Mouse (Mus musculus) liver, adult 2 months (tissue): Measurements from ENCODE around the gene Lin7b.

ENCODE experiments used
- CTCF ChIP-seq: fragments of 200-500 bp; IDR thresholded peaks from 2 replicates; pipeline ENCODE4 v1.5.1; 2011; ENCODE audit warnings: low read depth, low read length, control low read depth
- POLR2A ChIP-seq: fragments of 200-500 bp; IDR thresholded peaks from 2 replicates; pipeline ENCODE4 v1.6.1; 2011; ENCODE audit warnings: low read length, control low read depth; ENCODE audit not compliant: insufficient read depth; ENCODE audit errors: extremely low read depth

DNA sequence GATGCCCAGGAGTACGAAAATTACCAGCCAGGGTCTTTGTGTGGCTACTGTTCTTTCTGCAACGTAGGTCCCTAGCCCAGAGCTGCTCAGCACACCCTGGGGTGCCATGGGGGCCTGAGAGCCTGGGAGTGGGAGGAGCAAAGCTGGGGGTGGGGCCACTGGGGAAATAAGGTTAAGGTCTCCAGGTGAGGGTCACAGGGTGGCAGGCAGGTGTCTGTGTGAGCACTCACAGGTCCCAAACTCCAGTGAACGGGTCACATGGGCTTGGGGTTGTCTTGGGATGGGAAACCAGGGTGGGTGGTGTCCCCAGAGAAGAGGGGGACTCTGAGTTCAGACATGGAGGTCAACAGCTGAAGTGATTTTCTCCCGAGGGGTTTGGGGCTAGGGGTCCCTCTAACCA, 32.9 kb downstream of the Lin7b start:
- no peak for TF ChIP-seq POLR2A
- no peak for TF ChIP-seq CTCF
